Mouse (Mus musculus) liver, adult 2 months (tissue): ENCODE results near the gene Tgtp2. TPM values are rescaled to one million over a fixed set of nuclear protein-coding genes. Genes with fewer than 3 reads are reported as not detected.
"Not testable (repeated sequence)": the region's sequence is repeated elsewhere in the genome, so short reads cannot be mapped to it uniquely, and the experiment has no call there.

Experiments
- DNase-seq: peaks from one replicate; pipeline ENCODE4 v3.0.0-alpha.2; 2011; ENCODE audit warnings: low read depth, low spot score; ENCODE audit errors: extremely low read depth
- H3K27ac ChIP-seq: fragments of 200-500 bp; replicated peaks from 2 replicates; pipeline ENCODE4 v1.5.1; 2012; ENCODE audit warnings: low read depth, mild to moderate bottlenecking, control low read depth, inconsistent platforms, low read length; ENCODE audit not compliant: insufficient read depth
- H3K27me3 ChIP-seq: fragments of 200-500 bp; 2 replicates; pipeline ENCODE4 v1.6.1; 2012; ENCODE audit warnings: mild to moderate bottlenecking, moderate library complexity, low read length, inconsistent platforms; ENCODE audit not compliant: control insufficient read depth, insufficient read depth
- H3K36me3 ChIP-seq: fragments of 200-500 bp; 2 replicates; pipeline ENCODE4 v1.6.1; 2012; ENCODE audit warnings: low read length, inconsistent platforms; ENCODE audit not compliant: control insufficient read depth, insufficient read depth
- H3K4me1 ChIP-seq: fragments of 200-500 bp; 2 replicates; pipeline ENCODE4 v1.6.1; 2011; ENCODE audit warnings: low read length; ENCODE audit not compliant: control insufficient read depth, insufficient read depth
- H3K4me3 ChIP-seq: fragments of 200-500 bp; 2 replicates; pipeline ENCODE4 v1.5.1; 2011; ENCODE audit warnings: low read depth, mild to moderate bottlenecking, control low read depth, low read length, moderate library complexity; ENCODE audit not compliant: insufficient read depth
- H3K79me2 ChIP-seq: fragments of 200-500 bp; 2 replicates; pipeline ENCODE4 v1.6.1; 2012; ENCODE audit warnings: inconsistent platforms, mild to moderate bottlenecking, low read length, moderate library complexity; ENCODE audit not compliant: control insufficient read depth, insufficient read depth
- H3K9ac ChIP-seq: fragments of 200-500 bp; 2 replicates; pipeline ENCODE4 v1.6.1; 2012; ENCODE audit warnings: low read depth, mild to moderate bottlenecking, control low read depth, inconsistent platforms, low read length
- CTCF ChIP-seq: fragments of 200-500 bp; IDR thresholded peaks from 2 replicates; pipeline ENCODE4 v1.5.1; 2011; ENCODE audit warnings: low read depth, low read length, control low read depth
- POLR2A ChIP-seq: fragments of 200-500 bp; IDR thresholded peaks from 2 replicates; pipeline ENCODE4 v1.6.1; 2011; ENCODE audit warnings: low read length, control low read depth; ENCODE audit not compliant: insufficient read depth; ENCODE audit errors: extremely low read depth
- WGBS: fragments of 180-500 bp; shearing (Covaris S2); methylation state at CpG from one replicate; pipeline ENCODE4 v1.1.7; 2018; 5-methylcytosine and 5-hydroxymethylcytosine counted together
- polyA plus RNA-seq: library from polyadenylated mRNA; depleted of rRNA; stranded (reverse); fragments of >200 nt; gene quantifications from 2 replicates; pipeline ENCODE4 v1.2.3, GENCODE M21; 2012; rRNA removed
- total RNA-seq: library from RNA; depleted of rRNA; stranded (reverse); fragments of >200 nt; gene quantifications from 2 replicates; pipeline ENCODE4 v1.2.3, GENCODE M21; 2014; rRNA removed

Tgtp2 gene
- total RNA-seq: 5.7 and 6.9 TPM in 2 replicates
- 1.1 and 1.3 TPM in 2 replicates for polyA plus RNA-seq

DNA sequence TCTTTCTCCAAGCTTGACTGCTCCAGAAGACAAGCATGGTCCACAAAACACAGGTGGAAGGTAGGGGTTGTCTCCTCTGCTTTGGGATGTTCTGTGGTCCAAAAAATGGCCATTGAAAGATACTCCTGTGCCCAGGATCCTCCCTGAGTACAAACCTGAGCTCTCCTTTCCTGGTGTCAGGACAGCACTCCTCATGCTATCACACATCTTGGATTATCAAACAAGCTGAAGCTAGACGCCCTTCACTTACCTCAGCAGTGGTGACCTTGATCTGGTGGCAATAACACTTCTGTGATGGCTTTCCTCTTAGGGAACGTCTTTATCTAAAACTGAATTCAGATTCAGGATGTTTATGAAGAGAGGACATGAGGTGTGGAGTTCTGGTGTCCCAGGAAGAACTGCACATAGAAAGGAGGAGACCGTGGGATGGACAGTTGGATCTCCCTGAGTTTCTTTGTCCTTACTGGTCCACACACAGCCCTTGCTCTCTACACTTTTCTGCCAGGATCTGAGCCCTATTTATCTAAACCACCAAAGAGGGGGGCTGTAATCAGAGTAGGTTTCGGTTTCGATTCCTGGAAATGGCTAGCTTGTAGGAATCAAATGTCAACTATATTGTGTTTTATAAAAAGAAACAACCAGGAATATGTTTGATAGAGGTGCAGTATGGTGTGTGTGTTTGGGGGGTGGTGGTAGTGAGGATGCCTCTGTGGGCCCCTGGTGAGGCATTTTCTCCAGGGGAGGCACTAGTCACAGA is at the start of gene Tgtp2:
Gene Tgtp2, minus strand, starts transcription at position 494 of the 757 bp plus-strand sequence.
- not testable (repeated sequence) for H3K9ac ChIP-seq, DNase-seq, H3K4me1 ChIP-seq, H3K27me3 ChIP-seq, H3K4me3 ChIP-seq, H3K79me2 ChIP-seq, H3K36me3 ChIP-seq
- 62% methylated on average over 5 of the region's 5 CpGs for WGBS
- peak within 1 kb of the TSS; percentile 73 for H3K27ac ChIP-seq

DNA sequence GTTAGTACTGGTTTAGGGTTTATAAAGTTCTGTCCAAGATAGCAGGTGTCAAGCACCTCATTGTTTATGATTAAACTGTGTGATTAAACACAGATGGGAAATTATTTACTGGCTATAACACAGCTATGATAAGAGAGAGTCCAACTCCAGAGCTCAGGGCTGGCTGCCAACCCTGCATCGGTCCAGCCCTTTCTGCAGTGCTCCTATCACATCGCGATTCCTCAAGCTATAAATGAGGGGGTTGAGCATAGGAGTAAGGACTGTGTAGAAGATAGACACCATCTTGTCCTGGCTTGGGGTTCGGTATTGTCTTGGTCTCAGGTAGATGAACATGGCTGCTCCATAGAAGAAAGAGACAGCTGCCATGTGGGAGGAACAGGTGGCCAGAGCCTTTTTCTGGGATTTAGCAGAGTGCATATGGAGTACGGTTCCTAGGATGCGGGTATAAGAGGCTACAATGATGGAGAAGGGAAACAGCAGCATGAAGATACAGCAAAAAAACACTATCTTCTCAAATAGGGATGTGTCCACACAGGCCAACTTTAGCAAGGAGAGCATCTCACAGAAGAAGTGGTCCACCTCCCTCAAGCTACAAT is 48.7 kb upstream of the Tgtp2 start:
- 86% methylated on average over 6 of the region's 6 CpGs for WGBS

GRCm38 (mm10) chr11:49111000-49111399 is 47.0 kb upstream of the Tgtp2 start:
- no peak for TF ChIP-seq CTCF
- TF ChIP-seq POLR2A: no peak
- WGBS: 82% methylated on average over 1 of the region's 1 CpGs

More for the DNA sequence above, 48.7 kb upstream of the Tgtp2 start:
- H3K27ac ChIP-seq: no peak overlapping the region
- no peaks in the 10 kb centered on the region for H3K36me3 ChIP-seq
- no peak overlapping the region for H3K9ac ChIP-seq
- H3K79me2 ChIP-seq: no peaks in the 10 kb centered on the region
- DNase-seq: no peak
- H3K27me3 ChIP-seq: no peaks in the 10 kb centered on the region
- H3K4me1 ChIP-seq: no peaks in the 10 kb centered on the region
- TF ChIP-seq CTCF (no peak), POLR2A (no peak)
- H3K4me3 ChIP-seq: no peak overlapping the region

DNA sequence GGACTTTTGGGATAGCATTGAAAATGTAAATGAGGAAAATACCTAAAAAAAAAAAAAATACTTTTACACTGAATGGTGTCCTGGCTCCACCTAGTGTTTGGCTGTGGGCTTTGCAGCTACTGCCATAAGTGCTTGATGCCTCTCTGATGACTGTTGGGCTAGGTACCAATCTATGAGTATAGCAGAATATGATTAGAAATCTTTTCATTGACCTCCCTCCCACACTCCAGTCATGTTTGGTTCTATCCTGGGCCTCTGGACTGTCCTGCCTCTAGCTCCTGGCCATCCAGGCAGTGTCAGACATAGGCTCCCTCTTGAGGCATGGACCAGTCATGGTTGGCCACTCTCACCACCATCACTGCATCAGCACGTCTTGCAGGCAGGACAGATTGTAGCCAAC is 44.8 kb upstream of the Tgtp2 start:
- TF ChIP-seq CTCF (peak; percentile 69), POLR2A (no peak)
- H3K27ac ChIP-seq: no peak overlapping the region
- H3K36me3 ChIP-seq: no peaks in the 10 kb centered on the region
- peak; percentile 28 for DNase-seq
- H3K27me3 ChIP-seq: no peaks in the 10 kb centered on the region
- no peaks in the 10 kb centered on the region for H3K4me1 ChIP-seq
- 42% methylated on average over 1 of the region's 1 CpGs for WGBS
- H3K79me2 ChIP-seq: no peaks in the 10 kb centered on the region
- H3K9ac ChIP-seq: no peak overlapping the region
- H3K4me3 ChIP-seq: no peak overlapping the region

More at GRCm38 (mm10) chr11:49111000-49111399, 47.0 kb upstream of the Tgtp2 start:
- Histone ChIP-seq H3K27ac (no peak overlapping the region), H3K36me3 (no peaks in the 10 kb centered on the region), H3K79me2 (no peaks in the 10 kb centered on the region), H3K27me3 (no peaks in the 10 kb centered on the region), H3K4me3 (no peak overlapping the region), H3K4me1 (no peaks in the 10 kb centered on the region), H3K9ac (no peak overlapping the region)
- DNase-seq: no peak

DNA sequence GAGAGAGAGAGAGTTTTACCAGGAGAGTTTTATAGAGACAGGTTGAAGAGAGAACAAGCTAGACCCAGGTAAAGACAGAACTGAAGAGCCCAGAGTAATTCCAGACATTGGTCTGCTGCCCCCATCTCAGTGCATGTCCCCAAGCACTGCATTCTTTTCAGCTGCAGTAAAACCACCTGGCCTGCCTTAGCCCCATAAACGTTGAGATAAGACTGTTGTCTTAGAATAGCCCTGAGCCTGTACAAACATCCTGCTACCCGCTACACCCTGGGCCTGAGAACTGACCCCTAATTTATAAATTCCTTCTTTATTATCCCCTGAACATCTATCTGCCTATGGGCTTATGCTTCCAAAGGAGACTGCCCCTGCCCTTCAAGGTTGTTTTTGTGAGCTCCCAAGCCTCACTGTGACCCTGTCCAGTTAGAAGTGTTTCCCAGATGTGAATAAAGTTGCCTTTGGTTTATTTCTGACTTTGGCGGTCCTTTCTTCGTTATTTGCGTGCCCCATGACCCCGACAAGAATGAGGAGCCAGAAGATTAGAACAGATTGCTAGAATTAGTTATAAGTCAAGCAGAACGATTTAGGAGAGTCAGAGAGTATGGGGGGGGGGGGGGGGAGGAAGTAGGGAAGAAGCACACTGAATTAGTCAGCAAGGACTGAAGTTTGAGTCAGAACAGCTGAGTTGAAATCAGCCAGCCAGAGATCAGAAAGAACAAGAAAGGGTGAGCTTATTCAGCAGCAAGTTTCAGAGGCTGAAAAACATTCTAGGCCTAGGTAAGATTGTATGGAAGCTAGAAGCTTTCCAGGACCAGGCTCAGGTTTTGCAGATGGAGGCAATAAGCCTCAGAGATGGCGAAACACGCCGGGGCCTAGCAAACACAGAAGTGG is 43.9 kb upstream of the Tgtp2 start:
- H3K4me1 ChIP-seq: peaks cover 3% of the 10 kb centered on the region; the same call in 1 of the 2 replicates
- no peak overlapping the region for H3K27ac ChIP-seq
- no peaks in the 10 kb centered on the region for H3K79me2 ChIP-seq
- no peak overlapping the region for H3K9ac ChIP-seq
- H3K27me3 ChIP-seq: no peaks in the 10 kb centered on the region
- WGBS: 75% methylated on average over 10 of the region's 10 CpGs
- H3K36me3 ChIP-seq: no peaks in the 10 kb centered on the region
- DNase-seq: no peak
- no peak overlapping the region for H3K4me3 ChIP-seq
- no peak for TF ChIP-seq CTCF
- TF ChIP-seq POLR2A: no peak
